Mouse (Mus musculus): ENCODE data around the gene Lhx6. TPM values are rescaled to one million over a fixed set of nuclear protein-coding genes. Genes with fewer than 3 reads are reported as not detected.

The Lhx6 gene
- 1.6 and 2.1 TPM in 2 replicates for polyA plus RNA-seq (2015; fragmentation: Nextera tagmentation; extraction: Ambion mirVana)

DNA sequence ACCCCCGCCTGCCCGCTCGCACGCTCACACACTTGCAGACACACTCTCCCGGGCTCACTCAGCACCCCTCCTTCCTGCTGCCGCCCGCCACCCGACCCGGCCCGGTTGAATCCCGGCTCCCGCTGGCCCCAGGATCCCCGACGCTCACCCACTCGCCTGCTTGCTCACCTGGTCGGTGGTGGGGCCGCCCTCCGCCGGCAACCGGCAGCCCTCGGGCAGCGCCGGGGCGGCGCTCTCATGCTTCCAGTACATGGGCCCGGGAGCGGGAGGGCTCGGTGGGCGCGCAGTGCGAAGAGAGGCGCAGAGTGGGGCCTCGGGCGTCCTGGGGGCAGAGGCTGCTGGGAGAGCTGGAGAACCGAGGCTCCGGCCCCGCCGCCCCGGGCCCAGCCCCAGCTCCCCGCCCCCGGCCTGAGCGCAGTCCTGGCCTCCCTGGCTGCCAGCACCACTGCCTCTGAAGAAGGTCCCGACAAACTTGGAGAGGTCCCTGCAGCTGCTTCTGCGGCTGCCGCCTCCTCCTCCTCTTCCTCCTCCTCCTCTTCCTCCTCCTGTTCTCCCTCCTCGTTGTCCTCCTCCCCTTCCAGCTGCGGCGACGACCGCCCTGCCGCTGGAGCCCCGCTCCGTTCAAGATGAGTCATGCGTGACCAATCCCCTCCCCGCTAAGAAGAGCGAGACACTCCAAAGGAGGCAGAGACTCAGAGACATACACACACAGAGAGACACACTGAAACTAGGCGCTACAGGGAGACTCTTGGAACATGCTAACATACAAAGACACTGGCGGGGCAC is at the start of gene Lhx6:
Lhx6 (minus strand) TSS at position 453 of the 786 bp plus-strand sequence.

DNA sequence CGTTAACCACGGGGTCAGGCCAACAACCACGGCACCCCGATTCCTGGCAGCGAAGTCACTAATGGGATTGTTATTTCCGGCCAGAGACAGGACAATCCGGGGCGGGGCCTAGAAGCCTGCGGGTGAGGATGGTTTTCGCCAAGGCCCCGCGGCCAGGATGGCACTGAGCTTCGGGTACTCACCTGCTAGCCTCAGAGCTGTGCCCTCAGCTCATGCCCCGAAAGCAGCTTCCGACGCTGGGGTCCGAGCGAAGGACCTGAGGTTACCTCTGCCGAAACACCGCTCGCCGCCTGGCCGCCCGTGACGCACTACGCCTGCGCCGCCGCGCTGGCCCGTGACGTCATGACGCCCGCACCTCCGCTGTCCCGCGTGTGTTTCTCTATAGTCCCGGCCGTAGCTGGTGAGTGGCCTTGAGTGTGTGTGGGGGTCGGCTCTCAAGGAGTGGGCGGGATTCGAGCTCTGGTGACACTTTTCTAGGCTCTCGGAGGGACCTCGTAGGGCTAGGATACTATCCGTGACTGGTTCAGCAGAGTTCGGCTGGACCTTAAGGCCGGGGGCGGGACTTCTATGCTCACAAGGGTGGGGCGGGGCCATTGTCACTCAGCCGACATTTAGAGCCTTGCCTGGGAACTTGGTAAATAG is 31.2 kb upstream of the Lhx6 start, which contains the start of the genes Mrrf and Rbm18:
Mrrf (plus strand) TSS at position 90 of the 642 bp plus-strand sequence.
Rbm18 (minus strand) TSS at position 474 of the 642 bp plus-strand sequence.

DNA sequence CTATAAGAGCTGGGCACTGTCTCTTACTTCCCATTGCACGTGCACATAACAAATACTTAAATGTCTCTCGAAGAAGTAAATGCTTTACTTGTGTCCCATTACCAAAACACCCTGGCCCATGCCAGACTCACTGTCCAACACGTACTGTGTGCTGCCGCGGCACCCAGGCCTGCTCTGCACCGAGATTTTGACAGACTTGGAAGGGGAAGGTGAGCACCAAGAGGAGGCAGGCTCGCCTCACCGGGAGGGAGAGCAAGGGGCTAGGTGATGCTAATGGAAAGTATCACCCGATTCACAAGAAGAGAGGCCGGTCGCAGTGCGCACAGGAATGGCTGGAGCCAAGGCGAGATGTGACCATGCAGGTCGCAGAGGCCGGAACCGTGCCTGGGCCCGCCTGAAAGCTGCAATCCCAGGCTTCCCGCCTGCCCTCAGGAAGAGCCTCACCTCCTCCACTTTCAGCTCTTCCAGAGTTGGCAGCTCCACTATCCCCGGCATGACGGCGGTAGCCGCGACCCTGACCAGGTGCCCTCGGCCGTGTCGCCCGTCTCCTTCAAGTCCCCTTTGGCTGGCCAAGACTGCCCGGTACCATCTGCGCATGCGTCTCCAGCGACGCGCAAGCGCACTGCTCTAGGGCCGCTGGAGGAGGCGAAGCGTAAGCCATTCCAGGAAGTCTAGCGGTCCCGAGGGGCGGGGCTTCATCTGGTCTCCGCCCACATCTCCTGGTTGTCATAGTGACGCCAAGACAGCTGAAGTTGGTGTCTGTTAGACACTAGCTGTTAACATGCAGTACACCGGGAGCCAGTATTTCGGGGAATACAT is 56.3 kb downstream of the Lhx6 start, which contains the start of the genes Ndufa8 and Morn5:
Ndufa8 (minus strand) TSS at position 659 of the 819 bp plus-strand sequence.
Morn5 (plus strand) TSS at position 711 of the 819 bp plus-strand sequence.

Other genes starting within 250 kb of the Lhx6 start
- 1.7 and 1.9 TPM in 2 replicates for gene Ttll11, start 125.5 kb downstream of the Lhx6 start, polyA plus RNA-seq (2015; fragmentation: Nextera tagmentation; extraction: Ambion mirVana)
- gene Ndufa8, start 56.0 kb downstream of the Lhx6 start, polyA plus RNA-seq (2015; fragmentation: Nextera tagmentation; extraction: Ambion mirVana) = 440 and 467 TPM in 2 replicates
- gene Morn5, start 56.0 kb downstream of the Lhx6 start, polyA plus RNA-seq (2015; fragmentation: Nextera tagmentation; extraction: Ambion mirVana) = not detected in 2 replicates
- 23.9 and 28.4 TPM in 2 replicates for gene Mrrf, start 31.0 kb upstream of the Lhx6 start, polyA plus RNA-seq (2015; fragmentation: Nextera tagmentation; extraction: Ambion mirVana)
- 44.7 and 46.7 TPM in 2 replicates for gene Rbm18, start 31.4 kb upstream of the Lhx6 start, polyA plus RNA-seq (2015; fragmentation: Nextera tagmentation; extraction: Ambion mirVana)
- gene Ptgs1, start 125.0 kb upstream of the Lhx6 start, polyA plus RNA-seq (2015; fragmentation: Nextera tagmentation; extraction: Ambion mirVana) = 5.2 and 7.5 TPM in 2 replicates